Mouse (Mus musculus) midbrain, postnatal 0 days (tissue): Measurements from ENCODE around the gene Cox4i1. TPM values are rescaled to one million over a fixed set of nuclear protein-coding genes. Genes with fewer than 3 reads are reported as not detected.

Source experiments
- ATAC-seq: fragments of 200-750 bp; cut with Nextera tagmentation; 2 replicates; pipeline ENCODE4 v1.8.0; 2017; ENCODE audit warnings: moderate number of reproducible peaks, mild to moderate bottlenecking, moderate TSS enrichment, moderate library complexity; ENCODE audit not compliant: low FRiP score
- DNase-seq: peaks from one replicate; pipeline ENCODE4 v3.0.0-alpha.2; 2015; ENCODE audit warnings: low spot score
- H3K27ac ChIP-seq: fragments of 300-500 bp; sonication (generic); 2 replicates; pipeline ENCODE4 v1.5.1; 2014; ENCODE audit warnings: low read depth, mild to moderate bottlenecking, low read length, mixed read lengths
- H3K27me3 ChIP-seq: fragments of 300-500 bp; sonication (generic); 2 replicates; pipeline ENCODE4 v1.6.1; 2014; ENCODE audit warnings: low read length, control low read depth, mixed read lengths; ENCODE audit not compliant: insufficient read depth
- H3K36me3 ChIP-seq: fragments of 300-500 bp; sonication (generic); 2 replicates; pipeline ENCODE4 v1.6.1; 2014; ENCODE audit warnings: low read length, control low read depth, mixed read lengths; ENCODE audit not compliant: insufficient read depth
- H3K4me1 ChIP-seq: fragments of 300-500 bp; sonication (generic); 2 replicates; pipeline ENCODE4 v1.6.1; 2014; ENCODE audit warnings: mild to moderate bottlenecking, control low read depth, antibody characterized with exemption, low read length, mixed read lengths; ENCODE audit not compliant: insufficient read depth
- H3K4me2 ChIP-seq: fragments of 300-500 bp; sonication (generic); 2 replicates; pipeline ENCODE4 v1.6.1; 2014; ENCODE audit warnings: low read depth, mild to moderate bottlenecking, low read length, mixed read lengths; ENCODE audit not compliant: poor library complexity, severe bottlenecking
- H3K4me3 ChIP-seq: fragments of 300-500 bp; sonication (generic); 2 replicates; pipeline ENCODE4 v1.5.1; 2014; ENCODE audit warnings: low read depth, mild to moderate bottlenecking, low read length, moderate library complexity
- H3K9ac ChIP-seq: fragments of 300-500 bp; sonication (generic); replicated peaks from 2 replicates; pipeline ENCODE4 v1.6.1; 2014; ENCODE audit warnings: mild to moderate bottlenecking, low read length, moderate library complexity, mixed read lengths; ENCODE audit not compliant: poor library complexity, severe bottlenecking
- H3K9me3 ChIP-seq: fragments of 300-500 bp; sonication (generic); 2 replicates; pipeline ENCODE4 v1.6.1; 2016; ENCODE audit warnings: low read length, control low read depth
- CTCF ChIP-seq: IDR thresholded peaks from 2 replicates; pipeline ENCODE4 v1.5.1; 2016; ENCODE audit warnings: antibody characterized with exemption, mild to moderate bottlenecking
- WGBS: fragments of 180-500 bp; shearing (Covaris S2); extraction: QIAGEN DNeasy Blood & Tissue Kit; methylation state at CpG from one replicate; pipeline ENCODE4 v1.1.7; 2014; 5-methylcytosine and 5-hydroxymethylcytosine counted together
- polyA plus RNA-seq: library from polyadenylated mRNA; unstranded; fragments of >200 nt; fragmentation: Nextera tagmentation; extraction: Ambion mirVana; gene quantifications from 2 replicates; pipeline ENCODE4 v1.2.1, GENCODE M21; 2015
- total RNA-seq: library from RNA; depleted of rRNA; stranded (reverse); fragments of >200 nt; gene quantifications from 2 replicates; pipeline ENCODE4 v1.2.3, GENCODE M21; 2014

The Cox4i1 gene
- total and polyA plus RNA-seq, 2 experiments from 2014 or later: 558 to 1,374 TPM

DNA sequence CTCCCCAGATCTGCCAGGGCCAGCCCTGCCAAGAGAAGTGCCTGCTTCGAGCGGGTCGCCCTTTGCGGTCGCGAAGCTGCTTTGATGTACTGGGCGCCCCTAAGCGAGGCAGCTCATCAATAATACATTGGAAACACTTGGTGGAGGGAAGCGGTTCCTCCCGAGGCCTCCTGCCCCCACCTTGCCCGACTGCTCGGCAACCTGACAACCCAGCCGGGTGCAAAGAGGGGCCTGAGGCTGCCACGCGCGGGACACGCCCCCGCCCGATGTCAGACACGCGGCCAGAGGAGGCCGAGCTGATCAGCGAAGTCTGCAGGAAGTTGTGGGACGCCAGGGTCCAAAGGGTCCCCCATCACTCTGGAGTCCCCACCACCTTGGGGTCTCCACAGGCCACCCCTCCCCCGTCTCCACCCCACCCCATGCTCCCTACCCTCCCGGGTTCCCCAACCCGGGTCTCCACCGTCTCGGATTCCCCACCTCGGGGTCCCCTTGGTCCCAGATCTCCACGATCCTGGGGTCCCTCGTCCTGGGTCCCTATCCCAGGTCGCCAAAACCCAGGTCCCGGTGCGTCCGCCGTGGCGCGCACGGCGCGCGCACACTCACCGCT, 34.3 kb upstream of the Cox4i1 start:
- no peaks in the 10 kb centered on the region for H3K36me3 ChIP-seq
- no peak for TF ChIP-seq CTCF
- H3K4me2 ChIP-seq: peak overlapping the region; percentile 96
- H3K27ac ChIP-seq: no peak overlapping the region; the same call in 1 of the 2 replicates
- H3K9me3 ChIP-seq: no peaks in the 10 kb centered on the region
- no peaks in the 10 kb centered on the region for H3K27me3 ChIP-seq
- peak overlapping the region; percentile 71 for H3K4me3 ChIP-seq
- peak; percentile 27 for DNase-seq
- H3K4me1 ChIP-seq: 0 out of 2 replicates have a peak, but pooled peaks cover 3% of the 10 kb centered on the region
- H3K9ac ChIP-seq: peak overlapping the region; percentile 85
- WGBS: under 1% methylated on average over 42 of the region's 44 CpGs
- peak; percentile 57 for ATAC-seq

DNA sequence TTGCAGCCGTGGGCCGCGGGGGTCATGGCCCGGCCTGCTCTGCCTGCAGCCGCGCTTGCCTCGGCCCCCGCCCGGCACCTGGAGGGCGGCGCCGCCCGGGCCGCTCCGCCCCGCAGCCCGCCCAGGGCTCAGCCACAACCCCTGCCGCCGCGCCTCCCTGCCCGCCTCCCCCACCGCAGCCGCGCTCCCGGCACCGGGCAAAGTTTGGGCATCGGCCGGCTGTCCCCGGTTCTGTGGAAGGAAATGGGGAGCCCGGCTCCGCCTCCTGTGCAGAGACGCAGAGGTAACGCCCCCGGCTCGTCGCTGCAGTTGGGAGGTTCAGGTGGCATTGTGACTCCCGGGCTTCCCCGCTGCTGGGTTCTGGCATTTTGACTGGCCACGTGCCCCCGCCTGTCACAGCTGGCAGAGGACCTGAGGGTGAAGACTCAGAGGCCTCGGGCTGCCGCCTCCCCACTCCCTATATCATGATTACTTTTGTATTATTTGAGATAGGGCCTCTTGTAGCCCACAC, 33.6 kb upstream of the Cox4i1 start:
- no peaks in the 10 kb centered on the region for H3K9me3 ChIP-seq
- H3K4me3 ChIP-seq: peak overlapping the region; percentile 71
- H3K36me3 ChIP-seq: no peaks in the 10 kb centered on the region
- 0 out of 2 replicates have a peak, but pooled peaks cover 3% of the 10 kb centered on the region for H3K4me1 ChIP-seq
- peak; percentile 45 for ATAC-seq
- no peak for TF ChIP-seq CTCF
- H3K4me2 ChIP-seq: peak overlapping the region; percentile 96
- H3K27ac ChIP-seq: no peak overlapping the region; the same call in 1 of the 2 replicates
- no peaks in the 10 kb centered on the region for H3K27me3 ChIP-seq
- peak; percentile 26 for DNase-seq
- under 1% methylated on average over 25 of the region's 42 CpGs for WGBS
- H3K9ac ChIP-seq: peak overlapping the region; percentile 85

- no peak overlapping the region for H3K9ac ChIP-seq
- no peaks in the 10 kb centered on the region for H3K4me1 ChIP-seq
- no peaks in the 10 kb centered on the region for H3K36me3 ChIP-seq
- H3K27ac ChIP-seq: 0 out of 2 replicates have a peak overlapping the region, but pooled peaks have one; percentile 26
- H3K4me2 ChIP-seq: no peak overlapping the region
- ATAC-seq: no peak
- DNase-seq: no peak
- H3K27me3 ChIP-seq: no peaks in the 10 kb centered on the region
- no peaks in the 10 kb centered on the region for H3K9me3 ChIP-seq
- no peak for TF ChIP-seq CTCF
- 9% methylated on average over 8 of the region's 8 CpGs for WGBS
- H3K4me3 ChIP-seq: no peak overlapping the region
These were observed 26.8 kb upstream of the Cox4i1 start for GRCm38 (mm10) chr8:120641245-120641644.

DNA sequence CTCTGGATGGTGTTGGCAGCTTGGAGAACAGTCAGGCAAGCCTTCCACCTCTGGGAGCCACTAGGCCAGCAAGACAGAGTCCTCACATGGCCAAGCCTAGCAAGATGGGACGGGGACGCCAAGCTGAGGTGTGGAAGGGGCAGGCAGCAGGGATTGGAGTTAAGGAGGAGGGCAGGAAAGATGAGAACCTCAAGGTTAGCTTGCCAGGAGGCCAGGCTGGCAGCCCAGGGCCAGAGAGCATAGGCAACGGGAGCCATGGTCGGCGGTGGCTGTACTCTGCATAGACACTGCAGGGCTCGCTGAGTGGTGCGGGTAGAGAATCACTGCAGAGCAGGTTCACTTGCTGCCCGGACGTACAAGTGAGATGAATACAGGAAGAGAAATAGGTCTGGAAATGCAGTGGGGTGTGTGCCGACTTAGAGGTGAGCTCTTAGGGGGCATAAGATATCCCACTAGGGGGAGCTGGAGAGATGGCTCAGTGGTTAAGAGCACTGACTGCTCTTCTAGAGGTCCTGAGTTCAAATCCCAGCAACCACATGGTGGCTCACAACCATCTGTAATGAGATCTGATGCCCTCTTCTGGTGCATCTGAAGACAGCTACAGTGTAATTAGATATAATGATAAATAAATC, 25.9 kb upstream of the Cox4i1 start:
- Histone ChIP-seq H3K9ac (no peak overlapping the region), H3K4me3 (no peak overlapping the region), H3K9me3 (no peaks in the 10 kb centered on the region), H3K36me3 (no peaks in the 10 kb centered on the region), H3K27me3 (no peaks in the 10 kb centered on the region), H3K4me1 (no peaks in the 10 kb centered on the region), H3K27ac (no peak overlapping the region), H3K4me2 (no peak overlapping the region)
- TF ChIP-seq CTCF: peak; percentile 27; the same call in 1 of the 2 replicates
- DNase-seq: no peak
- ATAC-seq: no peak
- WGBS: 75% methylated on average over 10 of the region's 10 CpGs

- WGBS: 73% methylated on average over 7 of the region's 7 CpGs
- H3K4me1 ChIP-seq: no peaks in the 10 kb centered on the region
- no peaks in the 10 kb centered on the region for H3K27me3 ChIP-seq
- H3K9me3 ChIP-seq: no peaks in the 10 kb centered on the region
- H3K27ac ChIP-seq: 0 out of 2 replicates have a peak overlapping the region, but pooled peaks have one; percentile 2
- no peak overlapping the region for H3K4me2 ChIP-seq
- H3K4me3 ChIP-seq: no peak overlapping the region
- peak; percentile 83 for ATAC-seq
- no peaks in the 10 kb centered on the region for H3K36me3 ChIP-seq
- DNase-seq: peak; percentile 88
- no peak for TF ChIP-seq CTCF
- no peak overlapping the region for H3K9ac ChIP-seq
These were observed 23.4 kb upstream of the Cox4i1 start for GRCm38 (mm10) chr8:120644663-120645062.

GRCm38 (mm10) chr8:120647532-120647931, 20.5 kb upstream of the Cox4i1 start, which contains the start of gene 1190005I06Rik:
1190005I06Rik (minus strand) TSS chr8:120647632.
- H3K27ac ChIP-seq: no peak within 1 kb of the TSS
- ATAC-seq (no peak), DNase-seq (no peak)
- no peaks in the 10 kb centered on the region for H3K27me3 ChIP-seq
- no peaks in the 10 kb centered on the region for H3K9me3 ChIP-seq
- no peak within 1 kb of the TSS for H3K4me2 ChIP-seq
- 0 out of 2 replicates have a peak, but pooled peaks cover 2% of the 10 kb centered on the region for H3K36me3 ChIP-seq
- no peaks in the 10 kb centered on the region for H3K4me1 ChIP-seq
- no peak within 1 kb of the TSS for H3K4me3 ChIP-seq
- no peak within 1 kb of the TSS for H3K9ac ChIP-seq
- TF ChIP-seq CTCF: no peak
- 23% methylated on average over 7 of the region's 7 CpGs for WGBS
